Mouse (Mus musculus): ENCODE data around the gene Zfp646.
"Not testable (repeated sequence)": the region's sequence is repeated elsewhere in the genome, so short reads cannot be mapped to it uniquely, and the experiment has no call there.

The Zfp646 gene

DNA sequence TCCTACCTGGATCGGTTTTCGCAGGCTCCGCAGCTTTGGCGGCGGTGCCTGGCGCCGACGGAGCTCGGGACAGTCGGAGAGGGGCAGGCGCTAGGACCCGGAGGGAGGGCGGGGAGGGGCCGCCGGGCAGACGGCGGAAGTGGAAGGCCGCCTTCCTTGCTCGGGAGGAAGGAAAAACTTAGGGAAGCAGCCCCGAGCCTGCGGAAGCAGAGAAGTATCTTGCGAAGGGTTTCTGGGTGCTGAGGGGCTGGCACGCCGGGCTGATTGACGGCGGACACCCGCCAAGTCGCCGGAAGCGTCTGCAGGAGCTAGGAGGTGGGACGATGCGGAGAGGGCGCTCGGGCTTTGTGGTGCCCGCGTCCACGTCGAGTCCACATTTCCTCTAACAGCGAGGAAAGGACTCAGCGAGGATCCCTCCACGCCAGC, at the start of gene Zfp646:
TSS of gene Zfp646 (plus strand) at position 181 of the 426 bp plus-strand sequence.
- peak; percentile 88 for DNase-seq

DNA sequence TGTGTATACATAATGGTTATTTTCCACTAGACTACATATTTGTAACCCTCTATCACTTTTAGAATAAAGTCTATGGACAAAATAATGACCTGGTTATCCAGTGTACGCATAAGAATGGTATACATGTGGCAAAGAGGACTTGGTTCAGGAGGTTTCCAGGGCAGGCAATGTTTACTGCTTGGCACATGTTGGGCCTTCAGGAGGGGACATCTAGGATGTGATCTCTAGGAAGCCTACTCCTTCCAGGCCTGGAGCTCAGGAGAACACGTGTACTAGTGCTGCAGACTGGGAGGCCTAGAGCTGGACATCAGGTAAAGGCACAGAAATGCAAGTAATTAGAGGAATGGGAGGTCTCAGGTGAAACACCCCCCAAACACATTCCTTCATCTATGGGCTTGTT, 40.5 kb upstream of the Zfp646 start:
- DNase-seq = no peak

DNA sequence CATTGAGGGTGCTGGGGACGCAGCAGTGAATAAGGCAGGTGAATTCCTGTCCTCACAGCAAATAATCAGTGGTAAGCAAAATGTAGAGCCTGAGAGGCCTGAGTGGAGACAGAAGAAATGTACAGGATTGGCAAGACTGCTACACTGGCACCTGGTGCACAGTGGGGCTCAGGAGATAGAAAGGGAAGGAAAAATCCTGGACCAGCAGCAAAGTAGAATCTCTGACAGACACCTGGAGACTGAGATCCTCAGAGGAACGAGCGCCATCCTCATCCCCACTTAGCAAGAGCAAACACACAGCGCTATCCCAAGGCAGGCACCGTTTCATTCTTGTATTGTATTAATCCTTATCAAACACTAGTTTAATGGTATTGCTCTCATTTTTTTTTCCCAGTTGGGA, 38.5 kb upstream of the Zfp646 start:
- DNase-seq = no peak

DNA sequence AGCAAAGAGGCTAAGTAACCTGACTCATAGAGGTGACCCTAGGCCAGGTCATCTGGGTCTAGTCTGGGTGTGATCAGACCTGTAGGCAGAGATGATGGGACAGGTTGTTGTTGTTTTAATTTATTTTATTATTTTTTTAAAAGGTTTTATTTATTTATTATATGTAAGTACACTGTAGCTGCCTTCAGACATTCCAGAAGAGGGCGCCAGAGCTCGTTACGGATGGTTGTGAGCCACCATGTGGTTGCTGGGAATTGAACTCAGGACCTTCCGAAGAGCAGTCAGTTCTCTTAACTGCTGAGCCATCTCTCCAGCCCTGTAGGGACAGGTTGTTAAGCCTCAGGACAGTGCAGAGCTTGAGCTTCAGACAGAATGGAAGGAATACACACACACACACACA, 38.1 kb upstream of the Zfp646 start:
- not testable (repeated sequence) for DNase-seq

DNA sequence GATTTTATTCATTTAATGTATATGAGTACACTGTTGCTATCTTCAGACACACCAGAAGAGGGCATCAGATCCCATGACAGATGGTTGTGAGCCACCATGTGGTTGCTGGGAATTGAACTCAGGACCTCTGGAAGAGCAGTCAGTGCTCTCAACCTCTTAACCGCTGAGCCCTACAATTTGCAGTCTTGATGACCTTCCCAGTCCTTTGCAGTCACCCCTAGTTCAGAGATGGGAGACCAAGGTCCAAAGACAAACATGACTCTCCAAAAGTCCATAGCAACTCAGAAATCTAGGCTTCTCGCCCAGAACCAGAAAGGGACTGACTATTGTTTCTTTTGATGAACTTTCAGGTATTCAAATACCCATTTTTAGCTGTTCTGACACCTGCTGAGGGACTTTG, 36.0 kb upstream of the Zfp646 start:
- DNase-seq = not testable (repeated sequence)

DNA sequence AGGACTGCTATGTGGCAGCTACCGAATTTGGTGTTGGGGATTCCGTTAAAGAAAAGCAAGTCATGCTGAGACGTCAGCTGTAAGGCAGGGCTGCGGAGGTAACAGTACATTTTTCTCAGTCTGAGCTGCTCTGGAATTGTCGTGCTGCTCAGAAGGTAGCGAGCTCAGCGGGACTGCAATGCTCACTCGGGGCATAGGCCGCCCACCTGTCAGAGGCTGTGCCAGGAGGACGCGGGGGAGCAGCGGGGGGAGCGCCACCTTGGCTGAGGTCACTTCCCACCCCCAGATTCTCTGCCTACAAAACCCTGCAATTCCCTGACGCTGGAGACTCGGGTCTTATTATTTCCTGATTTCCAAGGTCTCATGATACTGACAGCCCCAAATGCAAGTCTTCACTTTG, 35.1 kb upstream of the Zfp646 start:
- peak; percentile 65 for DNase-seq

DNA sequence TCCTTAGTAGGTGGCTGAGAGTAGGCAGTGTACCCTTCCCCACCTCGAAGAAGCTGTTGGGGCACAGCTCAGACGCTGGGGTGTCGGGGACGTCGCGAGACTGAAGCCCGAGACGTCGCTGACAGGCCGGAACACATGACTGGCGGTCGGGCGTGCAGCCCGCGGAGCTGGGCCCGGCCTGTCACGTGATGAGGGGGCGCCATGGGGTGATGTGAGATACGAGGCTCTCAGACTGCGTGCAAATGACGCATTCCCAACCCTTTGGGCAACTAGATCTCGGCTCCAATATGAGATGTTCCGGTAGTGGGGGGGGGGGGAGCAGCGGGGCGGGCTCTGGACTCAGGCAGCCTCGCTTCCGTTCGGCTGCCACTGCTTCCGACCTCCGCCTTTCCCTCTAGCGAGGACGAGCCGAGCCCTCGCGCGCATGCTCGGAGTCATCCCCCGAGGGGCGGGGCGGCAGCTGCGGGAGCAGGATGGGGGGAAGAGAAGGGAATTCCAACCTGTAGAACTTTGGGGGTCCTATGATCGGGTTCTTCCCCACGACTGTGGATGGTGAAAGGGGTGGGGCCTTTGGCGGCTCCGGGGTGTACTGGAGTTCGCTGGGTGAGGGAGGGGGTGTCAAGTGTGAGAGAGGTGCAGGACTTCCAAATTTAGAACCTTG, 34.6 kb upstream of the Zfp646 start:
- DNase-seq = peak; percentile 95

DNA sequence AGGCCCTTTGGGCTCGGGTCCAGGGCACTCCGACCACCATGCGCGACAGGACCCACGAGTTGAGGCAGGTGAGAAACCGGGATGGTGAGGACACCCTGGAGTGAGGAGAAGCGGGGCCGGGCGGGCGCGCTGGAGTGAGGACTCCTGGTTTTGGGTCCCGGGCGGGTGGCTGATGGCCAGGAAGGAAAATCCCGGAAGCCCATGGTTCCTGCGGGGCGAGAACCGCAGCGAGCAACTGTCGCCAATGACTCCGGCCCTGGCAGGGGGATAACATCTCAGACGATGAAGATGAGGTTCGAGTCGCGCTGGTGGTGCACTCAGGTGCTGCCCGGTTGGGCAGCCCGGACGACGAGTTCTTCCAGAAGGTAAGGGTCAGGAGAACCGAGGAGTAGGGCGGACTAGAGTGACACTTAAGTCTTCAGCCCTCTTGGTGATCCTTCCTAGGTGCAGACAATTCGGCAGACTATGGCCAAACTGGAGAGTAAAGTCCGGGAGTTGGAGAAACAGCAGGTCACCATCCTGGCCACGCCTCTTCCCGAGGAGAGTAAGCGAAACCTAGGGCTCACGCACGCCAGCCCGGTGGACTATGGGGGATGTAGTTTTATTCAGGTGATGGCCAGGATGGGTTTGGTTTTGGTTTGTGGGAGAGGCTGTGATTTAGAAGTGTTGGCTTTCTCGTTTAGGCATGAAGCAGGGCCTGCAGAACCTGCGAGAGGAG, 33.9 kb upstream of the Zfp646 start:
- peak; percentile 91 for DNase-seq

DNA sequence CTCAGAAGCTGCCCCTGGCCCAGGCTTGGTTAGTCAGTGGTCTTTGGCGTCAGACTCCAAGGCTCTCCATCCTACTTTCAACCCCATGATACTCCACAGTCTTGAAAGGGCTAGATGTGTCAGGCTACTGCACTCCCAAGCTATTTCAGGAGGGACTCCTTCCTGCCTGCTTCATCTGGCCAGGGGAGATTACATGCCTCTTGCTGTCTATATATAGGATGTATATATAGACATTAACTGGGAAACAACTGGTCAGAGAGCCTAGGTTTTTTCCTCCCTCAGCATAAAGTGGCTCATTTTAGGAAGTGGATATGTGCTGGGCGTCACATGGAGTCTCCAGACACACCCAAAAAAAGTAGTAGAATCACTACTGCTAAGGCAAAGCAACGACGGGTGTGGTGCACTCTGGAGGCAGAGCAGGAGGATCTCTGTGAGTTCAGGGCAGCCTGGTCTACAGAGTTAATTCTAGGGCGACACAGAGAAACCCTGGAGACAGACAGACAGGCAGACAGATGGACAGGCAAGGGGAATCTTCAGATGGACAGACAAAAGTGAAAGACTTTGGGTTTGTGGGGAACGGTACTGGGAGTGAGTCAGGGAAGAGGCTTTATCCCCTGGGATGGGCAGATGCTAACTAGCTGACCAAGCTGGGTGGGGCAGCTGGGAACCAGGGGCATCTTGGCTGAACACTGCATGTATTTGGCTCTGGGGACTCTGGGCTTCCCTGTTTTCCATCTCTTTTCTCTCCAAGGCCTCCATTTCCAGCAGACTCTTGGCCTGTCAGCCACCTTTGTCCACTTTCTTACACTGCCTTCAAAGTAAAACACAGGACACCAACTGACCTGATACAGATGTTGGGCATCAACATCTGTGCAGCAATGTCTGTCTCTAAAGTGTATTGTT, 25.8 kb upstream of the Zfp646 start:
- DNase-seq = no peak

DNA sequence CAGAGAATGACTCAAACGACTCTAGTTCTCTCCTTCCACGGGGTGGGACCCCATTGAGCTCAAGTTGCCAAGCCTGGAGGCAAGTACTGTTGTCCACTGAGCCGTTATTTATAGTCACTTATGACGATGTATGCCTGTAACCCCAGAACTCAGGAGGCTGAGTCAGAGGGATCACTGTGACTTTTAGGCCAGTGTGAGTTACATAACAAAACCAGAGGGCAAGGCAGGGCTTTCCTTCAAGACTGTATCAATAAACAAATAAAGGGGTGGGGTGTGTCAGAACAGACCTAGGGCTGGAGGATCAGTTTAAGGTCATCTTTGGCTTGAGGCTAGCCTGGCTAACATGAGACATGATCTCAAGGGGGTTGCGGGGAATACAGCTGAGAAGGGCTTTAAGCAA, 25.1 kb upstream of the Zfp646 start:
- DNase-seq = no peak

DNA sequence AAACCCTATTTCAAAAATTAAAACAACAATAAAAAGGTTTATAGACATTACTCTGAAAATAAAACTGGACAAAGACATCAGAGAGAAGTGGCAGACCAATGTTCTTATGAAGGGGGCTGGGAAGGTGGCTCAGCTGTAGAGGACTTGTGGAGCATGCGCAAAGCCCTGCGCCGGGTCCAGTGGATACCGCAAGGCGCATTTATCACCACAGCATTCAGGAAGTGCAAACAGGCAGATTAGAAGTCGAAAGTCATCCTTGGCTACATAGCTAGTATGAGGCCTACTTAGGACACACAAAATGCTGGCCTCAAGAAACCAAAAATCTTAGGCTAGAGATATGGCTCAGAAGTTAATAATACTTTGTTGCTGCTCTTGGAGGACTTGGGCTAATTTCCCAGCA, 17.8 kb upstream of the Zfp646 start:
- DNase-seq = no peak

DNA sequence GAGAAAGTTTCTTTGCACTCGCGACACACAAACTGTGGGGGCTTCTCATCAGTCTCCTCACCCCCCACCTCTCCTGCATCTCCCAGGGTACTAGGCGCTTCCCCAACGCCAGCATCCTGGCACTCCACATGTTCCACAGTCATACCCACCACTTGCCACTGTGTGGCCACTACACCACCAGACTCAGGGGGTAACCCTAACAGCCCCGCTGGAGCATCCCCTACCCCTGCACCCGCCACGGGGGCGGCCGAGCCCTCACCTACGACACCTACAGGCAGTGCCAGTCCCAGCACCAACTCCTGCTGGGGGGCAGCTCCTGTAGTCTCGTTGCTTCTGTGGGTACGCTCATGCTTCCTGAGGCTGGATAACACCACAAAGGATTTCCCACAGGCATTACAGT, 9.6 kb upstream of the Zfp646 start:
- no peak for DNase-seq

DNA sequence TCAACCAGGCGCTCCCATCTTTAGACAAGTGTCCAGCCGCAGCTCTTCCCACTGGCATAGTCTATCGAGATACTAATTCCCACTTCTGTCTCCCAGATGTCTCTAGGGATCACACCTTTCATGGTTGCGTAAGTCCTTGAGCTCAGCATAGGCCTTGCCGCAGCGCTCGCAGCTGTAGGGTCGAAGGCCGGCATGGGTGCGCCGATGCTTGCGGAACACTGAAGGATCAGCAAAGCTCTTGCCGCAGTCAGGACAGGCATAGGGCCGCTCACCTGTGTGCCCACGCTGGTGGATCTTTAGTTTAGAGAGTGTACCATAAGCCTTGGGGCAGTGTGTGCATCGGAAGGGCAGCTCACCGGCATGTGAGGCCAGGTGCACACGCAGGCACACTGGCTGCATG, 8.4 kb upstream of the Zfp646 start:
- no peak for DNase-seq

DNA sequence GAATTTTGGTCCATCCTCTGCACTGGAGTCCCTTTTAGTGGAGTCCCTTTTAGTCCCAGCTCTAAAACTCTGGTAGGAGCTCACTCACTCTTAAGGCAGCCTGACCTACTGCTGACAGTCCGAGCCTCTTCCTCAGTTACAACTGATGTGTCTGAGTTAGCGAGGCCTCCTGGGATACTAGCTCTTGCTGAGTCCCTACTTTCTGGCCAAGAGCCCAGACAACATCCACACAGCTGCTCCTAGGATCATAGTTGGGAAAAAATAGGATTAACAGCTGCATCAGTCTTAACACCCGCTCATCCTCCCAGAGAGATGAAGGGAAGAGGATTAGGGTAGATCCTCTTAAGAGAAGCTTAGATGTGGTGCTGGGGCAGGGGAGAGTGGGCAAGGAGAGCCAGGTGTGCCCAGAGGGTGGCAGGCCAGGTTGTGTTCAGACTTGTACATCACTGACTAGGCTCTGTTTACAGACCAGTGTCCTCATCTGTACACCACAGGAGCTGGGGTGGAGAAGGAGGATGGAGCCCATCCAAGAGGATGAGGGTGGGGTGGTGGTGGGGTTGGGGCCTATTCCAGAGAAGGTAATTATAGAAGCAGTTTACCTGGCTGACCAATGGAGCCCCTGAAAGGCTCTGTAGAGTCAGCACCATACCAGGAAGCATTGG, 6.7 kb upstream of the Zfp646 start:
- peak; percentile 52 for DNase-seq

DNA sequence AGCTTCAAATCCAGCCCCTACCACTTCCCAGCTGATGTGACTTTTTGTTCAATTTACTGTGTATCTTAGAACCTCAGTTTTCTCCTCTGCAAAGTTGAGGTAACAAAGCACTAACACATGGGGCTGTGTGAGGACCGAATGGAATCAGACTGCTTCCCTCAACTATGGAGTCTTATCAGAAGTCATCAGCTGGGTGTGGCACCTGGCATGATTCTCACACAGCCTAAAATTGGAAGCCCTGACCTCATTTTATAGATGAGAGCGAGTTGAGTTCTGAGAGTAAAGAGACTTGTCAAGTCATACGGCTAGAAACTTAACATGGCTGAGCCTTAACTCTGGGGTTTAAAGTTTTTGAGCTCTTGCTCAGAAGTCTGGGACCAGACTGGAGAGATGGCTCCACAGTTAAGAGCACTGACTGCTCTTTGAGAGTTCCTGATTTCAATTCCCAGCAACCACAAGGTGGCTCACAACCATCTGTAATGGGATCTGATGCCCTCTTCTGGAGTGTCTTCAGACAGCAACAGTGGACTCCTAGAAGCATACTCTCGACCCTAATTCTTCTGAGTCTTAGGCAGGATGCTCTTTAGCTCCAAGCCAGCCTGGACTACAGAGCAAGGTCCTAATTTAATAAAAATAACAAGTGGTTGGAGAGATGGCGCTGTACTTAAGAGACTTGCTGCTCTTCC, 5.7 kb upstream of the Zfp646 start:
- DNase-seq = no peak

DNA sequence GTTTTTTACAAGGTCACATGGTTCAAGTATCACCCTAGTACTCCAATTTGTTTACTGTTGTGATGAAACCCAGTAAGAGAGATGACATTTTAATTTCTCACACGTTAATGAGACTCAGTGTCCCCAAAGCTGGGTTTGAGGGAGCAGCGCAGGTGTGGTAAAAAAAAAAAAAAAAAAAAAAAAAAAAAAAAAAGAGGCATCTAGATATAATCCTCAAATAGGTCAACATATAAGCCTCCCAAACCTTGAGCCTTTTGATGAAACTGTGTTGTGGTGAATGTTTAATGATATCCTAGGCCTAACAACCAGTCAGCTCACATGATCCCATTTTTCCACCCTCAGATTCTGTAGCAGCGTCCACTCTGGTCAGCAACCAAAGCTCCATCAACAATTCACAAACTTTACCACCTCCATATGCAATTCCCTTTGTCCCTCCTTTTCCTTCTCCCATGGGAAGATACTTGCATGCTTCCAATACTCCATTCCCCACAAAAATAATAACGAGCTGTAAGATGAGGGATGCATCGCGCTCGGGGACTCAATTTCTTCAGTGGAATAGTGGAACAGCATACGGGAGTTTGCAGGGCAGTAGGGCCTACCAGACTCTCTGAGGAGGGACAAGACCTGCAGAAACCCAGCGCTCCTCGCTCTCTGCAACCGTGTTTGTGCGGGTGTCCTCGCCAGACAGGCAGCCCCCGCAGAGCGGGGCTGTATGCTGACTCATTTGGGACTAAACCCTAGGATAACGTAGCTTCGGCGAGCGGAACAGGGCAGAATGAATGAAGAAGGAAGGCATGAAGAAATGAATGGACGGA, 1.0 kb upstream of the Zfp646 start:
- DNase-seq = no peak

DNA sequence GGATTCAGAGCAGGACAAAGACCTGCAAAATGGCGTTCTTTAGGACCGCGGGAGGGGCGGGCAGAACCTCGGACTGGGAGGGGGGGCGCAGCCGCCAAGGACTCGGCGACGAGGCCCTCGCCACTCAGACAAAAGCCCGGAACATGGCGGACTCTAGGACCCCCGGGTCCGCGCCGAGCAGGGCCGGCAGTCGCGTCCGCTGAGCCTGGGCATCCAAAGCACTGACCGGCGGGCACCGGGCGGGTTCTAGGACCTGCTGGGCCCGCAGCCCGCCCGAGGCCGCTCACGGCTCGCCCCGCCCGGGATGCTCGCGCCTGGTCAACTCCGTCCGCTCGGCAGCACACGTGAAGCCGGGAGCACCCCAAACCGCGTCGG, 407 bp upstream of the Zfp646 start:
- peak; percentile 96 for DNase-seq

DNA sequence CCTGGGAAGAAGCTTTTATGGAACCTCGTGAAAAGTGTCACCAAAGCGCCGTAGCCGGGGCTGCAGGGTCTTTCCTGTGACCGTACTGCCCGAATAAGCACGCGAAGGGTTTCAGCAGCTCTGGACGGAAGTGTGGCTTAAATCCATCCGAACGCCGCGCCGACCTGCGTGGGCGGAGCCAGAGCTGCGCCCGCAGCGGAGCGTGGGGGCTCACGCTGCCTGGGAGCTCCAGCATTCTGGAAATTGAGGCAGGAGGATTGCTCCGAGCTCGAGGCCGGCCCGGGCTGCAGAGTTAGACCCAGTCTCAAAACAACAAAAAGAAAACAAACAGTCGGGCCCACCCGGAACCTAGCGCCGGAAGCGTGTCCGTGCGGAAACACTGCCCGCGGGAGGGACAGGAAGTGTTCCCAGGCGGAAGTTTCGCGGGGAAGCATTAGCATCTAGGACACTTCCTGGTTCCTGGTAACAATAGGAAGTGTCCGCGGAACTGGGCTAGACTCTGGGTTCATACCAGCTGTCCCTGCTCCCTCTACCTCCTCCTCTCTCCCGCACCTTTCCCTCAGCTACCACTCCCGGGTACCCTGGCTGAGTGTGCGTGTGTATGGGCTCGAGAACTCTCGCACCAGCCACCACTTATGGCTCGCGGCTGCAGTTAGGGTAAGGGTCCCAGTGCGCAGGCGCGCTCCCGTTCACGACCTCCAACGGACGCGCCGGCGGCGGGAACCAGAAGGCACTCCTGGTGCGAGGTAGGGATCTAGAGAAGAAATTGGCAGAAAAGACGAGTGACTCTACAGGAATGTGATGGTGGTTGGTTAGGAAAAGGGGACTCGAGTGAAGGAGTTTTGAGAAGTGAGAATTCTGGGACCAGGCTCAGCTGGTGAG, 687 bp downstream of the Zfp646 start, which contains the start of gene Zfp668:
TSS of gene Zfp668 (minus strand) at position 362 of the 882 bp plus-strand sequence.
- peak; percentile 94 for DNase-seq

DNA sequence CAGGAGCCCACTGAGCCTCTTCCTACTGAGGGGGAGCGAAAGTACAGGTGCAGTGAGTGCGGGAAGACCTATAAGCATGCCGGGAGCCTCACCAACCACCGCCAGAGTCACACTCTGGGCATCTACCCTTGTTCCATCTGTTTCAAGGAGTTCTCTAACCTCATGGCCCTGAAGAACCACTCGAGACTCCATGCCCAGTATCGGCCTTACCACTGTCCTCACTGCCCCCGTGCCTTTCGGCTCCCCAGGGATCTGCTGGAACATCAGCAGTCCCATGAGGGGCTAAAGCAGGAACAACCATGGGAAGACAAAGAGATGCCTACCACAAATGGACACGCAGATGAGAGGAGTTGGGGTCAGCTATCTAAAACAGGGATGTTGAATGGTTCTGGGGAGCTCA, 3.3 kb downstream of the Zfp646 start:
- DNase-seq = no peak

DNA sequence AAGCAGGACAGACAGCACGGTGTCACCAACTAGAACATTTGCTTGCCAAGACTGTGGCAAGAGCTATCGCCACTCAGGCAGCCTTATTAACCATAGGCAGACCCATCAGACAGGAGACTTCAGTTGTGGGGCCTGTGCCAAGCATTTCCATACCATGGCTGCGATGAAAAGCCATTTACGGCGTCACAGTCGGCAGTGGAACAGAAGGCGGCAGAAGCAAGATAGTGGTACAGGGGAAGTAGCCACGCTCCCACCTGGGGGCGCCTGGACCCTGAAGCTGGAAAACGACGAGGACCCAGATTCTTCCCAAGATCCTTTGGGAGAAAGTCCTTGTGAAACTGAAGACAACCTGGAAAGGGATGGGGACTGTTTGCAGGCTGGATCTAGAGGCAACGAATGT, 4.4 kb downstream of the Zfp646 start:
- no peak for DNase-seq
